Mouse (Mus musculus) kidney, embryonic 16.5 days (tissue): ENCODE results near the gene Exoc6b. TPM values are rescaled to one million over a fixed set of nuclear protein-coding genes. Genes with fewer than 3 reads are reported as not detected.
"Not testable (repeated sequence)": the region's sequence is repeated elsewhere in the genome, so short reads cannot be mapped to it uniquely, and the experiment has no call there.

Experiments used
- ATAC-seq: fragments of 200-750 bp; cut with Nextera tagmentation; 2 replicates; pipeline ENCODE4 v1.8.0; 2017; ENCODE audit warnings: moderate TSS enrichment; ENCODE audit not compliant: low FRiP score, low TSS enrichment
- H3K27ac ChIP-seq: fragments of 300-500 bp; sonication (generic); 2 replicates; pipeline ENCODE4 v1.5.1; 2014; ENCODE audit warnings: low read length
- H3K27me3 ChIP-seq: fragments of 300-500 bp; sonication (generic); 2 replicates; pipeline ENCODE4 v1.6.1; 2014; ENCODE audit warnings: low read length, control low read depth, mixed read lengths; ENCODE audit not compliant: insufficient read depth
- H3K36me3 ChIP-seq: fragments of 300-500 bp; sonication (generic); 2 replicates; pipeline ENCODE4 v1.6.1; 2014; ENCODE audit warnings: low read length, control low read depth, mixed read lengths; ENCODE audit not compliant: insufficient read depth
- H3K4me1 ChIP-seq: fragments of 300-500 bp; sonication (generic); 2 replicates; pipeline ENCODE4 v1.6.1; 2014; ENCODE audit warnings: low read length, control low read depth, mixed read lengths; ENCODE audit not compliant: insufficient read depth
- H3K4me2 ChIP-seq: fragments of 300-500 bp; sonication (generic); replicated peaks from 2 replicates; pipeline ENCODE4 v1.6.1; 2014; ENCODE audit warnings: low read depth, low read length
- H3K4me3 ChIP-seq: fragments of 300-500 bp; sonication (generic); 2 replicates; pipeline ENCODE4 v1.5.1; 2014; ENCODE audit warnings: mild to moderate bottlenecking, low read length
- H3K9ac ChIP-seq: fragments of 300-500 bp; sonication (generic); replicated peaks from 2 replicates; pipeline ENCODE4 v1.6.1; 2014; ENCODE audit warnings: low read length
- H3K9me3 ChIP-seq: fragments of 300-500 bp; sonication (generic); 2 replicates; pipeline ENCODE4 v1.6.1; 2016; ENCODE audit warnings: low read length, control low read depth
- WGBS: fragments of 180-500 bp; shearing (Covaris S2); extraction: QIAGEN DNeasy Blood & Tissue Kit; methylation state at CpG from one replicate; pipeline ENCODE4 v1.1.7; 2014; 5-methylcytosine and 5-hydroxymethylcytosine counted together
- polyA plus RNA-seq: library from polyadenylated mRNA; unstranded; fragments of >200 nt; fragmentation: Nextera tagmentation; extraction: Ambion mirVana; gene quantifications from 2 replicates; pipeline ENCODE4 v1.2.1, GENCODE M21; 2015

Gene Exoc6b
- polyA plus RNA-seq = 27.6 and 31.8 TPM in 2 replicates

- Histone ChIP-seq H3K4me3 (peak within 1 kb of the TSS; percentile 94), H3K27me3 (no peaks in the 10 kb centered on the region), H3K4me2 (peak within 1 kb of the TSS; percentile 88), H3K4me1 (peaks cover 11% of the 10 kb centered on the region), H3K27ac (peak within 1 kb of the TSS; percentile 84), H3K36me3 (no peaks in the 10 kb centered on the region), H3K9me3 (no peaks in the 10 kb centered on the region), H3K9ac (peak within 1 kb of the TSS; percentile 90)
- peak; percentile 97 for ATAC-seq
- under 1% methylated on average over 54 of the region's 63 CpGs for WGBS
These were observed at the start of gene Exoc6b for GRCm38 (mm10) chr6:85069023-85069985. Gene Exoc6b, minus strand, starts transcription at chr6:85069513.

- not testable (repeated sequence) for H3K9ac ChIP-seq, H3K27ac ChIP-seq, H3K9me3 ChIP-seq, H3K4me3 ChIP-seq, H3K36me3 ChIP-seq, H3K4me1 ChIP-seq, H3K27me3 ChIP-seq, H3K4me2 ChIP-seq, ATAC-seq
- 39% methylated on average over 8 of the region's 11 CpGs for WGBS
These were observed 48.5 kb upstream of the Exoc6b start for GRCm38 (mm10) chr6:85117545-85118511.

GRCm38 (mm10) chr6:85105033-85105615 lies 35.8 kb upstream of the Exoc6b start:
- Histone ChIP-seq H3K9ac (no peak overlapping the region), H3K27me3 (no peaks in the 10 kb centered on the region), H3K27ac (no peak overlapping the region), H3K4me1 (no peaks in the 10 kb centered on the region), H3K9me3 (no peaks in the 10 kb centered on the region), H3K36me3 (no peaks in the 10 kb centered on the region), H3K4me2 (no peak overlapping the region), H3K4me3 (no peak overlapping the region)
- WGBS = 88% methylated on average over 10 of the region's 10 CpGs
- no peak for ATAC-seq

DNA sequence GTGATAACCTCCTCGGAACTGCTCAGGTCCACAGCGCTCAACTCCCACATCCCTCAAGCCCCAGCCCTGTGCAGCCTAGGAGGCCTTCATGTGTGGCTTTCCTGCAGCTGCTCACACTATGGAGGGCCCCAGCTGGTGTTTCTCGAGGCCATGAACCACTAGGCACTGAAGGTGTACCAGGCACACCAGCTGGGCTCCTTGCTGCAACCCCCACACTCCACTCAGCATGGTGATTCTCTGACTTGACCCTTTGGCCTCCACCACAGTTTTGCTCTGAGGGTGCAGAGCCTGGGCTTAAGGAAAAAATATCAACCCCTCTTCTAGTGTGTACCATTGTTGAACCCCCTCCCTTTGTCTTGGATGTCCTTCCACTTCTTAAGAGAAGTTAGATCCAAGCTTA lies 34.0 kb upstream of the Exoc6b start:
- Histone ChIP-seq H3K36me3 (no peaks in the 10 kb centered on the region), H3K27me3 (no peaks in the 10 kb centered on the region), H3K4me2 (no peak overlapping the region), H3K4me1 (no peaks in the 10 kb centered on the region), H3K27ac (no peak overlapping the region), H3K4me3 (no peak overlapping the region), H3K9ac (no peak overlapping the region), H3K9me3 (no peaks in the 10 kb centered on the region)
- no peak for ATAC-seq
- 80% methylated on average over 3 of the region's 3 CpGs for WGBS

- Histone ChIP-seq H3K9me3 (no peaks in the 10 kb centered on the region), H3K4me1 (no peaks in the 10 kb centered on the region), H3K4me2 (no peak overlapping the region), H3K36me3 (no peaks in the 10 kb centered on the region), H3K9ac (no peak overlapping the region), H3K27ac (no peak overlapping the region), H3K4me3 (no peak overlapping the region), H3K27me3 (no peaks in the 10 kb centered on the region)
- 52% methylated on average over 2 of the region's 2 CpGs for WGBS
- ATAC-seq = no peak
These were observed 27.1 kb upstream of the Exoc6b start for GRCm38 (mm10) chr6:85096441-85096840.

- H3K36me3 ChIP-seq = no peaks in the 10 kb centered on the region
- no peaks in the 10 kb centered on the region for H3K9me3 ChIP-seq
- ATAC-seq = no peak
- H3K4me3 ChIP-seq = no peak overlapping the region
- no peak overlapping the region for H3K9ac ChIP-seq
- WGBS = 77% methylated on average over 4 of the region's 4 CpGs
- no peaks in the 10 kb centered on the region for H3K27me3 ChIP-seq
- H3K27ac ChIP-seq = no peak overlapping the region
- no peak overlapping the region for H3K4me2 ChIP-seq
- H3K4me1 ChIP-seq = no peaks in the 10 kb centered on the region
These were observed 18.1 kb upstream of the Exoc6b start for GRCm38 (mm10) chr6:85087425-85087824.

DNA sequence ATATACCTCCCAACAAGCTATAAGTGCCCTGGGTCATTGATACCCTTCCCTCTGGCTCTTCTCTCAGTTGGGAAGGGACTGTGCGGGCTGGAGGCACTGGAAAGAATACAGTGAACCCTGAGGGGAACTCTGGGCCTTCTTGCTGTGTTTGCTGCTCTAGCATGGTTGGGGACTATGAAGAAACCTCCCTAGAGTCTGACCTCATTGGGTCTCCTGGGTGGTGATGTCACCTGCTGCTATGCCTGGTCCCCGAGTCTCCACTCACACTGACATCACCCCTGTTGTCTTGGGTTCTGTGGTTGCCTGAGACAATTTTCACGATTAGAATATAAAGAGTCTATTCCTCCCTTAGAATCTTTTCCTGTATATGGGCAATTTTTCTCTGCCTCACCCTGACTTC lies 17.3 kb upstream of the Exoc6b start:
- no peak overlapping the region for H3K9ac ChIP-seq
- H3K36me3 ChIP-seq = no peaks in the 10 kb centered on the region
- no peak overlapping the region for H3K27ac ChIP-seq
- H3K4me3 ChIP-seq = no peak overlapping the region
- no peaks in the 10 kb centered on the region for H3K27me3 ChIP-seq
- no peaks in the 10 kb centered on the region for H3K4me1 ChIP-seq
- H3K9me3 ChIP-seq = no peaks in the 10 kb centered on the region
- no peak overlapping the region for H3K4me2 ChIP-seq
- ATAC-seq = no peak
- WGBS = 73% methylated on average over 3 of the region's 3 CpGs

DNA sequence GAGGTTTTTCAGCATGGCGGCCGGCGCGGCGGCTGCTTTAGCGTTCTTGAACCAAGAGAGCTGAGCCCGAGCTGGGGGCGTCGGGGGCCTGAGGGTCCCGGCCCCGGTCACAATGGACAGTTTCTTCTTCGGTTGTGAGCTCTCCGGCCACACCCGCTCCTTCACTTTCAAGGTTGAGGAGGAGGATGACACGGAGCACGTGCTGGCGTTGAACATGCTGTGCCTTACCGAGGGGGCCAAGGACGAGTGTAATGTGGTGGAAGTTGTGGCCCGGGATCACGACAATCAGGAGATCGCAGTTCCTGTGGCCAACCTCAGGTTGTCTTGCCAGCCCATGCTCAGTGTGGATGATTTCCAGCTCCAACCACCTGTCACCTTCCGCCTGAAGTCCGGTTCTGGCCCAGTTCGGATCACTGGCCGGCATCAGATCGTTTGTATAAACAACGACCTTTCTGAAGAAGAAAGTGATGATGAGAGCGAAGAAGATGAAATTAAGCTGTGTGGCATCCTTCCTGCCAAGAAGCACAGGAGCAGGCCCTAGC lies 6.9 kb upstream of the Exoc6b start:
- H3K4me1 ChIP-seq, H3K27ac ChIP-seq, ATAC-seq, H3K27me3 ChIP-seq, H3K9me3 ChIP-seq, H3K36me3 ChIP-seq, H3K4me2 ChIP-seq, H3K9ac ChIP-seq, H3K4me3 ChIP-seq: not testable (repeated sequence)
- 89% methylated on average over 29 of the region's 29 CpGs for WGBS

GRCm38 (mm10) chr6:85074996-85075395 lies 5.7 kb upstream of the Exoc6b start:
- no peak overlapping the region for H3K9ac ChIP-seq
- H3K27me3 ChIP-seq = no peaks in the 10 kb centered on the region
- no peaks in the 10 kb centered on the region for H3K36me3 ChIP-seq
- H3K4me2 ChIP-seq = no peak overlapping the region
- no peaks in the 10 kb centered on the region for H3K9me3 ChIP-seq
- WGBS = 19% methylated on average over 2 of the region's 2 CpGs
- no peak overlapping the region for H3K27ac ChIP-seq
- no peak overlapping the region for H3K4me3 ChIP-seq
- ATAC-seq = no peak
- no peaks in the 10 kb centered on the region for H3K4me1 ChIP-seq
